Mouse (Mus musculus): ENCODE measurements around the gene Oprm1. TPM values are rescaled to one million over a fixed set of nuclear protein-coding genes. Genes with fewer than 3 reads are reported as not detected.

Oprm1 gene
- polyA plus RNA-seq, 1 experiment from 2014 or later: not detected

GRCm38 (mm10) chr10:7004980-7005538 is 246.8 kb downstream of the Oprm1 start:
- CTCF ChIA-PET: no interaction called here
- no peak for DNase-seq (ENCODE audit: low read depth, low spot score)
- in situ Hi-C loops (cut with MboI; ENCODE audit: low pct_unique_long_range_greater_than_20kb): loop anchor here (10.0 kb wide), 1 partner anchor 120 kb away; no protein-coding TSS in a partner anchor
- no peak for TF ChIP-seq CTCF (IDR thresholded peaks at IDR 0.05)
- POLR2A ChIA-PET: no interaction called here
- no peaks in the 10 kb centered on the region for H3K27me3 ChIP-seq
- ATAC-seq: peak; percentile 42

GRCm38 (mm10) chr10:7010543-7010942 is 252.2 kb downstream of the Oprm1 start:
- TF ChIP-seq CTCF (IDR thresholded peaks at IDR 0.05): no peak
- ATAC-seq: no peak
- no peak for DNase-seq (ENCODE audit: low read depth, low spot score)
- ChIA-PET CTCF (interaction anchor here (0.8 to 1.1 kb wide), 3 partner anchors 9 to 124 kb away, joined by 3 to 4 read pairs (median 4); no protein-coding TSS in a partner anchor), POLR2A (no interaction called here)
- no peaks in the 10 kb centered on the region for H3K27me3 ChIP-seq
- in situ Hi-C loops (cut with MboI; ENCODE audit: low pct_unique_long_range_greater_than_20kb): no loop called here

GRCm38 (mm10) chr10:7015199-7015598 is 256.9 kb downstream of the Oprm1 start:
- in situ Hi-C loops (cut with MboI; ENCODE audit: low pct_unique_long_range_greater_than_20kb): no loop called here
- ChIA-PET POLR2A (no interaction called here), CTCF (interaction anchor here (0.8 kb wide), 2 partner anchors 12 to 318 kb away, joined by 3 read pairs; no protein-coding TSS in a partner anchor)
- H3K27me3 ChIP-seq: no peaks in the 10 kb centered on the region
- DNase-seq (ENCODE audit: low read depth, low spot score): no peak
- TF ChIP-seq CTCF (IDR thresholded peaks at IDR 0.05): peak; percentile 54
- ATAC-seq: peak; percentile 60

- in situ Hi-C loops (cut with MboI; ENCODE audit: low pct_unique_long_range_greater_than_20kb): no loop called here
- peak; percentile 78 for DNase-seq (ENCODE audit: low read depth, low spot score)
- peak; percentile 87 for ATAC-seq
- ChIA-PET POLR2A (no interaction called here), CTCF (no interaction called here)
- no peaks in the 10 kb centered on the region for H3K27me3 ChIP-seq
- no peak for TF ChIP-seq CTCF (IDR thresholded peaks at IDR 0.05)
These were observed 261.6 kb downstream of the Oprm1 start for GRCm38 (mm10) chr10:7019781-7020386.

- ATAC-seq (no peak), DNase-seq (ENCODE audit: low read depth, low spot score) (no peak)
- no peak for TF ChIP-seq CTCF (IDR thresholded peaks at IDR 0.05)
- POLR2A ChIA-PET: no interaction called here
- H3K27me3 ChIP-seq: no peaks in the 10 kb centered on the region
- CTCF ChIA-PET: no interaction called here
- in situ Hi-C loops (cut with MboI; ENCODE audit: low pct_unique_long_range_greater_than_20kb): no loop called here
These were observed 262.2 kb downstream of the Oprm1 start for GRCm38 (mm10) chr10:7020551-7020950.

GRCm38 (mm10) chr10:7025028-7025427 is 266.7 kb downstream of the Oprm1 start:
- peak; percentile 31 for TF ChIP-seq CTCF (IDR thresholded peaks at IDR 0.05)
- in situ Hi-C loops (cut with MboI; ENCODE audit: low pct_unique_long_range_greater_than_20kb): no loop called here
- CTCF ChIA-PET: no interaction called here
- peak; percentile 92 for ATAC-seq
- H3K27me3 ChIP-seq: no peaks in the 10 kb centered on the region
- no peak for DNase-seq (ENCODE audit: low read depth, low spot score)
- POLR2A ChIA-PET: interaction anchor here (0.9 kb wide), 1 partner anchor 28 kb away, joined by 3 read pairs; no protein-coding TSS in a partner anchor

GRCm38 (mm10) chr10:7033459-7033858 is 275.2 kb downstream of the Oprm1 start:
- TF ChIP-seq CTCF (IDR thresholded peaks at IDR 0.05): no peak
- ChIA-PET POLR2A (no interaction called here), CTCF (no interaction called here)
- ATAC-seq (no peak), DNase-seq (ENCODE audit: low read depth, low spot score) (no peak)
- H3K27me3 ChIP-seq: no peaks in the 10 kb centered on the region
- in situ Hi-C loops (cut with MboI; ENCODE audit: low pct_unique_long_range_greater_than_20kb): no loop called here

GRCm38 (mm10) chr10:7035547-7035946 is 277.2 kb downstream of the Oprm1 start:
- no peak for DNase-seq (ENCODE audit: low read depth, low spot score)
- ATAC-seq: no peak

GRCm38 (mm10) chr10:7037194-7037593 is 278.9 kb downstream of the Oprm1 start:
- no peak for TF ChIP-seq CTCF (IDR thresholded peaks at IDR 0.05)
- no peak for ATAC-seq
- ChIA-PET CTCF (interaction anchor here (2.0 kb wide), 1 partner anchor 16 kb away, joined by 7 read pairs; the partner anchor contains the start of gene Ipcef1), POLR2A (no interaction called here)
- no peak for DNase-seq (ENCODE audit: low read depth, low spot score)
- no peaks in the 10 kb centered on the region for H3K27me3 ChIP-seq
- in situ Hi-C loops (cut with MboI; ENCODE audit: low pct_unique_long_range_greater_than_20kb): no loop called here

More at GRCm38 (mm10) chr10:7035547-7035946, 277.2 kb downstream of the Oprm1 start:
- H3K27me3 ChIP-seq: no peaks in the 10 kb centered on the region
- in situ Hi-C loops (cut with MboI; ENCODE audit: low pct_unique_long_range_greater_than_20kb): no loop called here
- TF ChIP-seq CTCF (IDR thresholded peaks at IDR 0.05): no peak
- CTCF ChIA-PET: interaction anchor here (1.0 to 2.0 kb wide), 2 partner anchors 17 to 41 kb away, joined by 3 to 7 read pairs; partner anchors contain the start of gene Ipcef1
- POLR2A ChIA-PET: no interaction called here

GRCm38 (mm10) chr10:7041032-7041431 is 282.7 kb downstream of the Oprm1 start:
- in situ Hi-C loops (cut with MboI; ENCODE audit: low pct_unique_long_range_greater_than_20kb): no loop called here
- no peak for ATAC-seq
- no peak for TF ChIP-seq CTCF (IDR thresholded peaks at IDR 0.05)
- no peak for DNase-seq (ENCODE audit: low read depth, low spot score)
- ChIA-PET CTCF (interaction anchor here (0.9 to 1.0 kb wide), 2 partner anchors 10 to 29 kb away, joined by 3 read pairs; no protein-coding TSS in a partner anchor), POLR2A (no interaction called here)
- no peaks in the 10 kb centered on the region for H3K27me3 ChIP-seq

GRCm38 (mm10) chr10:7043896-7044295 is 285.6 kb downstream of the Oprm1 start:
- DNase-seq (ENCODE audit: low read depth, low spot score) (no peak), ATAC-seq (no peak)
- ChIA-PET POLR2A (no interaction called here), CTCF (no interaction called here)
- in situ Hi-C loops (cut with MboI; ENCODE audit: low pct_unique_long_range_greater_than_20kb): no loop called here
- H3K27me3 ChIP-seq: no peaks in the 10 kb centered on the region
- no peak for TF ChIP-seq CTCF (IDR thresholded peaks at IDR 0.05)

Data from Patski (cell line).